Mouse (Mus musculus) CH12.LX (cell line): Measurements from ENCODE around the gene Timm22. TPM values are rescaled to one million over a fixed set of nuclear protein-coding genes. Genes with fewer than 3 reads are reported as not detected.

ENCODE experiments used
- DNase-seq: peaks from one replicate; pipeline ENCODE4 v3.0.0-alpha.2; 2013; ENCODE audit errors: extremely low read depth
- H3K27ac ChIP-seq: 2 replicates; pipeline ENCODE4 v1.5.1; 2012; ENCODE audit warnings: low read depth, mild to moderate bottlenecking, control low read depth, moderate library complexity; ENCODE audit not compliant: insufficient read depth
- H3K27me3 ChIP-seq: replicated peaks from 2 replicates; pipeline ENCODE3; 2012; ENCODE audit warnings: inconsistent platforms
- H3K36me3 ChIP-seq, 2 experiments: replicated peaks in 1 of 2; 2 replicates each; pipeline versions ENCODE3 to v1.6.1; 2012; ENCODE audit warnings: inconsistent platforms in 1 of 2, low read length in 1 of 2, mild to moderate bottlenecking in 1 of 2, mixed read lengths in 1 of 2, moderate library complexity in 1 of 2; ENCODE audit not compliant: control insufficient read depth in 1 of 2, insufficient read depth in 1 of 2
- H3K4me1 ChIP-seq, 2 experiments: 2 replicates each; pipeline ENCODE4 v1.6.1; 2012; ENCODE audit warnings: inconsistent platforms in 1 of 2, moderate library complexity in 1 of 2; ENCODE audit not compliant: insufficient read depth in 2 of 2, control insufficient read depth in 1 of 2
- H3K4me2 ChIP-seq: 2 replicates; pipeline ENCODE4 v1.6.1; 2012; ENCODE audit warnings: low read depth, mild to moderate bottlenecking, control low read depth; ENCODE audit not compliant: poor library complexity, insufficient read depth, severe bottlenecking
- H3K4me3 ChIP-seq, 3 experiments: fragments of 150-350 bp in 1 of 3; sonication (generic) in 1 of 3; replicated peaks in 1 of 3; 2 replicates each; pipeline versions ENCODE3 to v1.5.1; 2011 to 2012; ENCODE audit warnings: low read depth in 2 of 3, low read length in 2 of 3, mild to moderate bottlenecking in 2 of 3, moderate library complexity in 2 of 3, control low read depth in 1 of 3, improper control_type of control experiment in 1 of 3, inconsistent platforms in 1 of 3, mixed read lengths in 1 of 3; ENCODE audit not compliant: poor library complexity in 1 of 3
- H3K79me2 ChIP-seq: replicated peaks from 2 replicates; pipeline ENCODE4 v1.6.1; 2012; ENCODE audit warnings: mild to moderate bottlenecking, moderate library complexity; ENCODE audit not compliant: control insufficient read depth, poor library complexity, insufficient read depth, severe bottlenecking; ENCODE audit errors: extremely low read depth
- H3K9ac ChIP-seq: 2 replicates; pipeline ENCODE4 v1.6.1; 2012; ENCODE audit warnings: low read depth, mild to moderate bottlenecking, control low read depth, moderate library complexity; ENCODE audit not compliant: insufficient read depth
- H3K9me3 ChIP-seq: replicated peaks from 2 replicates; pipeline ENCODE3; 2012; ENCODE audit warnings: low read length, inconsistent platforms, mixed read lengths
- BHLHE40 ChIP-seq: IDR thresholded peaks from 2 replicates; pipeline ENCODE4 v1.6.1; 2011; ENCODE audit warnings: mild to moderate bottlenecking, low read depth, low read length, improper control_type of control experiment
- CTCF ChIP-seq, 2 experiments: IDR thresholded peaks in 1 of 2; conservative IDR thresholded peaks in 1 of 2; 2 replicates each; pipeline ENCODE4 v1.5.1; 2011 to 2012; ENCODE audit warnings: low read depth in 2 of 2, low read length in 2 of 2, improper control_type of control experiment in 1 of 2, inconsistent platforms in 1 of 2, mild to moderate bottlenecking in 1 of 2, moderate library complexity in 1 of 2
- E2F4 ChIP-seq: IDR thresholded peaks from 2 replicates; pipeline ENCODE4 v1.6.1; 2011; ENCODE audit warnings: low read depth, low read length, improper control_type of control experiment; ENCODE audit not compliant: insufficient replicate concordance
- ELF1 ChIP-seq: IDR thresholded peaks from 2 replicates; pipeline ENCODE4 v1.6.1; 2014; ENCODE audit warnings: low read depth, mild to moderate bottlenecking, inconsistent platforms, low read length, improper control_type of control experiment
- ETS1 ChIP-seq: conservative IDR thresholded peaks from 2 replicates; pipeline ENCODE4 v1.6.1; 2012; ENCODE audit warnings: low read depth, mild to moderate bottlenecking, inconsistent platforms, low read length, improper control_type of control experiment, moderate library complexity
- IRF4 ChIP-seq: IDR thresholded peaks from 2 replicates; pipeline ENCODE4 v1.6.1; 2014; ENCODE audit warnings: low read depth, mild to moderate bottlenecking, inconsistent platforms, low read length, improper control_type of control experiment
- MAX ChIP-seq: IDR thresholded peaks from 2 replicates; pipeline ENCODE4 v1.6.1; 2011; ENCODE audit warnings: low read length, improper control_type of control experiment
- MAZ ChIP-seq: IDR thresholded peaks from 2 replicates; pipeline ENCODE4 v1.6.1; 2012; ENCODE audit warnings: low read depth, mild to moderate bottlenecking, inconsistent platforms, low read length, improper control_type of control experiment, moderate library complexity
- MEF2A ChIP-seq: IDR thresholded peaks from 2 replicates; pipeline ENCODE4 v1.6.1; 2014; ENCODE audit warnings: low read depth, mild to moderate bottlenecking, inconsistent platforms, low read length, improper control_type of control experiment, borderline replicate concordance
- MYC ChIP-seq: IDR thresholded peaks from 2 replicates; pipeline ENCODE4 v1.6.1; 2011; ENCODE audit warnings: low read depth, mild to moderate bottlenecking, improper control_type of control experiment, low read length
- NELFE ChIP-seq: IDR thresholded peaks from 2 replicates; pipeline ENCODE4 v1.6.1; 2011; ENCODE audit warnings: low read depth, low read length, improper control_type of control experiment
- POLR2A ChIP-seq: IDR thresholded peaks from 2 replicates; pipeline ENCODE4 v1.6.1; 2011; ENCODE audit warnings: low read depth, mild to moderate bottlenecking, improper control_type of control experiment, low read length
- RCOR1 ChIP-seq: conservative IDR thresholded peaks from 2 replicates; pipeline ENCODE4 v1.6.1; 2012; ENCODE audit warnings: low read depth, mild to moderate bottlenecking, inconsistent platforms, low read length, improper control_type of control experiment
- TBP ChIP-seq: conservative IDR thresholded peaks from 2 replicates; pipeline ENCODE4 v1.6.1; 2011; ENCODE audit warnings: low read depth, low read length, improper control_type of control experiment
- USF1 ChIP-seq: IDR thresholded peaks from 2 replicates; pipeline ENCODE4 v1.6.1; 2014; ENCODE audit warnings: low read depth, mild to moderate bottlenecking, inconsistent platforms, low read length, improper control_type of control experiment
- USF2 ChIP-seq: conservative IDR thresholded peaks from 2 replicates; pipeline ENCODE4 v1.6.1; 2011; ENCODE audit warnings: low read depth, low read length, improper control_type of control experiment
- ZC3H11A ChIP-seq: IDR thresholded peaks from 2 replicates; pipeline ENCODE4 v1.6.1; 2012; ENCODE audit warnings: low read depth, mild to moderate bottlenecking, inconsistent platforms, low read length, improper control_type of control experiment
- ZMIZ1 ChIP-seq: IDR thresholded peaks from 2 replicates; pipeline ENCODE4 v1.6.1; 2012; ENCODE audit warnings: low read depth, mild to moderate bottlenecking, inconsistent platforms, low read length, improper control_type of control experiment
- dilution Hi-C: fragments of 300-500 bp; cut with MboI; formaldehyde crosslinking; loops from 2 replicates; pipeline ENCODE4 v1.14.3; 2020; ENCODE audit warnings: low sequenced_read_pairs; ENCODE audit not compliant: extremely low pct_unique_long_range_greater_than_20kb, extremely low pct_ligation_motif_present
- in situ Hi-C: fragments of 300-500 bp; cut with MboI; formaldehyde crosslinking; loops from 3 replicates; pipeline ENCODE4 v1.14.3; 2019; ENCODE audit warnings: low sequenced_read_pairs, low pct_ligation_motif_present, low pct_unique_long_range_greater_than_20kb, mixed read lengths
- polyA plus RNA-seq: library from polyadenylated mRNA; unstranded; fragments of >175 nt; gene quantifications from 2 replicates; pipeline ENCODE4 v1.2.1, GENCODE M21; 2012; ENCODE audit warnings: low read depth; ENCODE audit not compliant: insufficient read length
- total RNA-seq, 2 experiments: library from RNA; depleted of rRNA; stranded (reverse); fragments of 300-350 nt in 1 of 2; fragments of >200 nt in 1 of 2; gene quantifications; 2 replicates each; pipeline ENCODE4 v1.2.3; 2012 to 2014

Timm22 gene
- total and polyA plus RNA-seq, 3 experiments, result 44.6 to 81.4 (median 53.8) TPM

GRCm38 (mm10) chr11:76364038-76364437, 42.7 kb upstream of the Timm22 start:
- TF ChIP-seq MAX (no peak), ZMIZ1 (no peak), E2F4 (no peak), CTCF (conservative IDR thresholded peaks at IDR 0.05 in 1 of 2, IDR thresholded peaks at IDR 0.05 in 1 of 2; ENCODE audit: low read depth in 2 of 2, low read length in 2 of 2) (no peak), BHLHE40 (no peak), RCOR1 (no peak)
- TF ChIP-seq, all 38 proteins: peak for 0
- no peak overlapping the region for H3K9ac ChIP-seq
- DNase-seq, result no peak
- no peak overlapping the region for H3K4me2 ChIP-seq
- in situ Hi-C loops, result no loop called here
- peaks cover 0 to 2% of the 10 kb centered on the region in 2 experiments; a peak in 1 of 4 replicates for H3K4me1 ChIP-seq
- dilution Hi-C loops, result no loop called here
- no peak overlapping the region for H3K27ac ChIP-seq
- H3K9me3 ChIP-seq, result no peaks in the 10 kb centered on the region
- peaks cover 0 to 5% of the 10 kb centered on the region in 2 experiments for H3K36me3 ChIP-seq
- no peak overlapping the region for H3K4me3 ChIP-seq
- no peaks in the 10 kb centered on the region for H3K79me2 ChIP-seq
- H3K27me3 ChIP-seq, result no peaks in the 10 kb centered on the region

- dilution Hi-C loops, result no loop called here
Measured at GRCm38 (mm10) chr11:76366720-76367119, 40.0 kb upstream of the Timm22 start.

GRCm38 (mm10) chr11:76370491-76370890, 36.3 kb upstream of the Timm22 start:
- no peak overlapping the region for H3K9ac ChIP-seq
- no peaks in the 10 kb centered on the region for H3K27me3 ChIP-seq
- dilution Hi-C loops, result no loop called here
- no peak for TF ChIP-seq ELF1
- TF ChIP-seq MEF2A, result no peak
- no peak for TF ChIP-seq MYC
- no peak for TF ChIP-seq NELFE
- TF ChIP-seq ETS1, result no peak
- no peak for TF ChIP-seq POLR2A
- no peak for TF ChIP-seq IRF4
- no peak for TF ChIP-seq BHLHE40
- TF ChIP-seq USF1, result no peak
- no peak for TF ChIP-seq ZC3H11A
- no peak for TF ChIP-seq USF2
- TF ChIP-seq CTCF (conservative IDR thresholded peaks at IDR 0.05 in 1 of 2, IDR thresholded peaks at IDR 0.05 in 1 of 2; ENCODE audit: low read depth in 2 of 2, low read length in 2 of 2), result no peak
- TF ChIP-seq TBP, result no peak
- H3K9me3 ChIP-seq, result no peaks in the 10 kb centered on the region
- no peak overlapping the region for H3K27ac ChIP-seq
- no peak overlapping the region for H3K4me3 ChIP-seq
- H3K4me1 ChIP-seq, result no peaks in the 10 kb centered on the region; a peak in 1 of 4 replicates
- H3K79me2 ChIP-seq, result no peaks in the 10 kb centered on the region
- no peak for DNase-seq
- in situ Hi-C loops, result no loop called here
- H3K4me2 ChIP-seq, result no peak overlapping the region
- peaks cover 0 to 9% of the 10 kb centered on the region in 2 experiments for H3K36me3 ChIP-seq

More at GRCm38 (mm10) chr11:76366720-76367119, 40.0 kb upstream of the Timm22 start:
- TF ChIP-seq MAZ, result no peak
- H3K27ac ChIP-seq, result no peak overlapping the region
- H3K4me1 ChIP-seq, result no peaks in the 10 kb centered on the region; a peak in 1 of 4 replicates
- H3K36me3 ChIP-seq, result peaks cover 0 to 5% of the 10 kb centered on the region in 2 experiments
- H3K9ac ChIP-seq, result no peak overlapping the region
- no peaks in the 10 kb centered on the region for H3K27me3 ChIP-seq
- H3K9me3 ChIP-seq, result no peaks in the 10 kb centered on the region
- no peaks in the 10 kb centered on the region for H3K79me2 ChIP-seq
- H3K4me2 ChIP-seq, result no peak overlapping the region
- DNase-seq, result no peak
- in situ Hi-C loops, result no loop called here
- H3K4me3 ChIP-seq, result no peak overlapping the region
